Mouse (Mus musculus): ENCODE results near the gene Mcrip2. TPM values are rescaled to one million over a fixed set of nuclear protein-coding genes. Genes with fewer than 3 reads are reported as not detected.

The Mcrip2 gene
- total and polyA plus RNA-seq, 3 experiments: 1.4 to 16.1 (median 1.7) TPM

DNA sequence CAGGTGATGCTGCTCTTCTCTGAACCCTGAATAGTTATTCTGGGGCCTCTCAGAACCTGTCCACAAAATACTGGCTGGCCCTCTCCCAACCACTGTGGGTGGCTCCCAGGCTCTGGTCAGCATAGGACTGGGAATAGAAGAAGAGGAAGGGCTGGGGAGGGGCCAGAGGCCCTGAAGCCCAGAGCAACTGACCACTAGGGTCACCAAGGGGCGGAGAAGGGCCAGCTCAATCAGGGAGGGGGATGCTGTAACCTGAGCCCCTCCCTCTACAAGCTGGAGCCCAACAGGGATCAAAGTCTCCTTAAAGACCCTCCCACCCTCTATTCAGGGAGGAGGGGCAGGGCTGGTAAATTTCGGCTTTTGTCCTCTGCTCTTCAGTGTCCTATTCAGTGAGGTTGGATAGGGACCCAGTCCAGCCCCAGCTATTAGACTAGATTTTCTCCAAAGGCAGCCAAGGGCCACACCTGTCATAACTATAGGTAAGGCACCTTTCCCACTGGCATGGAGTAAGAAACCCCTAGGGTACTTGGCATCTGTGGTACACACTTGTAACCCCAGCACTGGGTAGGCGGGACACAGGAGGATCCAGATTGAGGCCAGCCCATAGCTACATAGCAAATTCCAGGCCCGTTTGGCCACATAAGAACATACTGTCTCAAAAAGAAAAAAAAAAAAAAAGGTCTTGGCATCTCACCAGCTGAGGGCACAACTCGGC is 11.8 kb upstream of the Mcrip2 start, which contains the start of gene Wfikkn1:
Gene Wfikkn1 (minus strand): TSS at position 663 of the 715 bp plus-strand sequence.
- Histone ChIP-seq H3K27me3 (replicated peaks) (no peaks in the 10 kb centered on the region), H3K4me1 (ENCODE audit: control insufficient read depth in 1 of 2, insufficient read depth in 2 of 2) (peaks cover 4 to 11% of the 10 kb centered on the region in 2 experiments), H3K9ac (ENCODE audit: insufficient read depth, low read depth) (no peak within 1 kb of the TSS), H3K79me2 (replicated peaks; ENCODE audit: control insufficient read depth, extremely low read depth, insufficient read depth, poor library complexity, severe bottlenecking) (no peaks in the 10 kb centered on the region), H3K9me3 (replicated peaks; ENCODE audit: low read length) (no peaks in the 10 kb centered on the region), H3K4me2 (ENCODE audit: insufficient read depth, low read depth, poor library complexity, severe bottlenecking) (no peak within 1 kb of the TSS), H3K36me3 (replicated peaks in 1 of 2; ENCODE audit: control insufficient read depth in 1 of 2, insufficient read depth in 1 of 2, low read length in 1 of 2) (peaks cover 60 to 87% of the 10 kb centered on the region in 2 experiments), H3K4me3 (replicated peaks in 1 of 3; ENCODE audit: low read depth in 2 of 3, low read length in 2 of 3, poor library complexity in 1 of 3) (no peak within 1 kb of the TSS), H3K27ac (ENCODE audit: insufficient read depth, low read depth) (no peak within 1 kb of the TSS)
- dilution Hi-C loops (cut with MboI; ENCODE audit: extremely low pct_ligation_motif_present, extremely low pct_unique_long_range_greater_than_20kb, low sequenced_read_pairs): no loop called here
- in situ Hi-C loops (cut with MboI; ENCODE audit: low pct_ligation_motif_present, low pct_unique_long_range_greater_than_20kb, low sequenced_read_pairs): loop anchor here (5.0 kb wide), 3 partner anchors 37 to 212 kb away; partner anchors contain the start of genes Decr2 and Rab40c
- DNase-seq (ENCODE audit: extremely low read depth): no peak
- TF ChIP-seq HCFC1 (IDR thresholded peaks at IDR 0.05; ENCODE audit: low read depth, low read length) (no peak), MYC (IDR thresholded peaks at IDR 0.05; ENCODE audit: low read depth, low read length) (no peak), SIN3A (IDR thresholded peaks at IDR 0.05; ENCODE audit: low read length) (no peak), MAX (IDR thresholded peaks at IDR 0.05; ENCODE audit: low read length) (no peak), MAFK (IDR thresholded peaks at IDR 0.05; ENCODE audit: insufficient replicate concordance, low read length) (no peak), USF1 (IDR thresholded peaks at IDR 0.05; ENCODE audit: low read depth, low read length) (no peak), ZC3H11A (IDR thresholded peaks at IDR 0.05; ENCODE audit: low read depth, low read length) (no peak), JUND (conservative IDR thresholded peaks at IDR 0.05; ENCODE audit: low read depth, low read length) (no peak), USF2 (conservative IDR thresholded peaks at IDR 0.05; ENCODE audit: low read depth, low read length) (no peak), TBP (conservative IDR thresholded peaks at IDR 0.05; ENCODE audit: low read depth, low read length) (no peak), KAT2A (IDR thresholded peaks at IDR 0.05; ENCODE audit: insufficient replicate concordance, low read length) (no peak), ELF1 (IDR thresholded peaks at IDR 0.05; ENCODE audit: low read depth, low read length) (no peak), PAX5 (IDR thresholded peaks at IDR 0.05; ENCODE audit: low read length) (no peak), GABPA (IDR thresholded peaks at IDR 0.05; ENCODE audit: insufficient replicate concordance, low read depth, low read length) (no peak), SMC3 (IDR thresholded peaks at IDR 0.05; ENCODE audit: low read depth, low read length) (no peak)

DNA sequence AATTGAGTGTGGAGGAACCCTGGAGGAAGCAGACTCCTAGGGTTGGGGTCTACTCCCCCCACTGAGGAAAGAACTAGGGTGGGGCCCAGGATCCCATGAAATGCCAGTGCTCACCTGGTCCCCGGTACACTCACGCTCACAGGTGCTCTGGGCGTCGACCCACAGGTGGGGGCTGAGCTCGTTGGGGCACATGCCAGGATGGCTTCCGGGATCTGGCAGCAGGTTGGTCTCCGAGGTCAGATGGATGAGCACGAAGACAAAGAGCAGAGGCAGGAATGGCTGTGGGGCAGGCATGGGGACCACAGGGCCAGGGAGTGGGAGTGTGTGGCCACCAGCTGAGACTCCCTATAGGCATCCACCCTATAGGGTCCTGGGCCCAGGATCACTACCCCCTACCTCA is 11.2 kb upstream of the Mcrip2 start:
- TF ChIP-seq CHD2 (IDR thresholded peaks at IDR 0.05; ENCODE audit: low read length): no peak
- TF ChIP-seq NELFE (IDR thresholded peaks at IDR 0.05; ENCODE audit: low read depth, low read length): no peak
- no peak for TF ChIP-seq CTCF (conservative IDR thresholded peaks at IDR 0.05 in 1 of 2, IDR thresholded peaks at IDR 0.05 in 1 of 2; ENCODE audit: low read depth in 2 of 2, low read length in 2 of 2)
- TF ChIP-seq GABPA (IDR thresholded peaks at IDR 0.05; ENCODE audit: insufficient replicate concordance, low read depth, low read length): no peak
- no peak for TF ChIP-seq POLR2AphosphoS2 (IDR thresholded peaks at IDR 0.05; ENCODE audit: low read depth, low read length)
- TF ChIP-seq UBTF (IDR thresholded peaks at IDR 0.05; ENCODE audit: low read depth, low read length): no peak
- TF ChIP-seq HCFC1 (IDR thresholded peaks at IDR 0.05; ENCODE audit: low read depth, low read length): no peak
- no peak for TF ChIP-seq NRF1 (IDR thresholded peaks at IDR 0.05; ENCODE audit: low read depth, low read length)
- no peak for TF ChIP-seq ZNF384 (IDR thresholded peaks at IDR 0.05; ENCODE audit: low read depth, low read length)
- no peak for TF ChIP-seq BHLHE40 (IDR thresholded peaks at IDR 0.05; ENCODE audit: low read depth, low read length)
- no peak for TF ChIP-seq SIN3A (IDR thresholded peaks at IDR 0.05; ENCODE audit: low read length)
- no peak for TF ChIP-seq MAZ (IDR thresholded peaks at IDR 0.05; ENCODE audit: low read depth, low read length)
- TF ChIP-seq TBP (conservative IDR thresholded peaks at IDR 0.05; ENCODE audit: low read depth, low read length): no peak
- TF ChIP-seq POLR2A (IDR thresholded peaks at IDR 0.05; ENCODE audit: low read depth, low read length): no peak
- no peak for TF ChIP-seq JUN (IDR thresholded peaks at IDR 0.05; ENCODE audit: insufficient read depth, low read depth, low read length)
- TF ChIP-seq USF1 (IDR thresholded peaks at IDR 0.05; ENCODE audit: low read depth, low read length): no peak
- TF ChIP-seq JUND (conservative IDR thresholded peaks at IDR 0.05; ENCODE audit: low read depth, low read length): no peak
- dilution Hi-C loops (cut with MboI; ENCODE audit: extremely low pct_ligation_motif_present, extremely low pct_unique_long_range_greater_than_20kb, low sequenced_read_pairs): no loop called here
- no peak overlapping the region for H3K4me3 ChIP-seq (replicated peaks in 1 of 3; ENCODE audit: low read depth in 2 of 3, low read length in 2 of 3, poor library complexity in 1 of 3)

More for the DNA sequence above, 11.2 kb upstream of the Mcrip2 start:
- Histone ChIP-seq H3K79me2 (replicated peaks; ENCODE audit: control insufficient read depth, extremely low read depth, insufficient read depth, poor library complexity, severe bottlenecking) (no peaks in the 10 kb centered on the region), H3K4me2 (ENCODE audit: insufficient read depth, low read depth, poor library complexity, severe bottlenecking) (no peak overlapping the region), H3K36me3 (replicated peaks in 1 of 2; ENCODE audit: control insufficient read depth in 1 of 2, insufficient read depth in 1 of 2, low read length in 1 of 2) (peaks cover 56 to 81% of the 10 kb centered on the region in 2 experiments), H3K9ac (ENCODE audit: insufficient read depth, low read depth) (no peak overlapping the region), H3K9me3 (replicated peaks; ENCODE audit: low read length) (no peaks in the 10 kb centered on the region), H3K27me3 (replicated peaks) (no peaks in the 10 kb centered on the region), H3K4me1 (ENCODE audit: control insufficient read depth in 1 of 2, insufficient read depth in 2 of 2) (peaks cover 4 to 11% of the 10 kb centered on the region in 2 experiments), H3K27ac (ENCODE audit: insufficient read depth, low read depth) (no peak overlapping the region)
- no peak for DNase-seq (ENCODE audit: extremely low read depth)
- in situ Hi-C loops (cut with MboI; ENCODE audit: low pct_ligation_motif_present, low pct_unique_long_range_greater_than_20kb, low sequenced_read_pairs): loop anchor here (5.0 kb wide), 3 partner anchors 38 to 213 kb away; partner anchors contain the start of genes Decr2 and Rab40c
